Mouse (Mus musculus) subcutaneous adipose tissue, adult 2 months (tissue): ENCODE measurements around the gene Rai2. TPM values are rescaled to one million over a fixed set of nuclear protein-coding genes. Genes with fewer than 3 reads are reported as not detected.

Source experiments
- polyA plus RNA-seq: library from polyadenylated mRNA; depleted of rRNA; stranded (reverse); fragments of >200 nt; gene quantifications from 2 replicates; pipeline ENCODE4 v1.2.3, GENCODE M21; 2012; ENCODE audit warnings: low replicate concordance; rRNA removed

Gene Rai2
- polyA plus RNA-seq: 32.7 and 36.6 TPM in 2 replicates

GRCm38 (mm10) chrX:161716865-161717763, at the start of gene Rai2:
Gene Rai2 (plus strand): TSS chrX:161717069.

